Mouse (Mus musculus): ENCODE measurements at regions not wholly inside any gene's neighbourhood (a gene's known extent, or its start where the extent isn't known, plus 50 kb on each side); places are given as distances from the start of the nearest gene placed in this dataset.
"Not testable (repeated sequence)": the region's sequence is repeated elsewhere in the genome, so short reads cannot be mapped to it uniquely, and the experiment has no call there.

- not testable (repeated sequence) for H3K27me3 ChIP-seq (ENCODE audit: control insufficient read depth, insufficient read depth, low read length); H3K36me3 ChIP-seq (ENCODE audit: control insufficient read depth, insufficient read depth, low read length); H3K9me3 ChIP-seq (ENCODE audit: control insufficient read depth, low read length); H3K27ac ChIP-seq (replicated peaks in 1 of 2; ENCODE audit: control insufficient read depth in 1 of 2, insufficient read depth in 1 of 2, low read depth in 2 of 2, low read length in 2 of 2); H3K4me1 ChIP-seq (ENCODE audit: control insufficient read depth in 2 of 2, insufficient read depth in 2 of 2, low read length in 2 of 2); H3K9ac ChIP-seq (ENCODE audit: low read length); ATAC-seq (ENCODE audit: insufficient number of reproducible peaks, insufficient read depth, low FRiP score, low read depth)
- Histone ChIP-seq H3K4me2 (ENCODE audit: low read length) (peak overlapping the region; percentile 56), H3K4me3 (ENCODE audit: control insufficient read depth in 1 of 2, insufficient read depth in 1 of 2, low read depth in 1 of 2, low read length in 2 of 2) (peak overlapping the region; percentile 35 to 49)
- 10% methylated on average over 39 of the region's 39 CpGs for WGBS
These were observed 352.3 kb upstream of the Snrpn start for GRCm38 (mm10) chr7:60492028-60492995.

- ATAC-seq (ENCODE audit: insufficient number of reproducible peaks, insufficient read depth, low FRiP score, low read depth); H3K9me3 ChIP-seq (ENCODE audit: control insufficient read depth, low read length); H3K27ac ChIP-seq (replicated peaks in 1 of 2; ENCODE audit: control insufficient read depth in 1 of 2, insufficient read depth in 1 of 2, low read depth in 2 of 2, low read length in 2 of 2); H3K27me3 ChIP-seq (ENCODE audit: control insufficient read depth, insufficient read depth, low read length); H3K4me3 ChIP-seq (ENCODE audit: control insufficient read depth in 1 of 2, insufficient read depth in 1 of 2, low read depth in 1 of 2, low read length in 2 of 2); H3K9ac ChIP-seq (ENCODE audit: low read length); H3K4me2 ChIP-seq (ENCODE audit: low read length); H3K4me1 ChIP-seq (ENCODE audit: control insufficient read depth in 2 of 2, insufficient read depth in 2 of 2, low read length in 2 of 2); H3K36me3 ChIP-seq (ENCODE audit: control insufficient read depth, insufficient read depth, low read length): not testable (repeated sequence)
- 3% methylated on average over 4 of the region's 4 CpGs for WGBS
These were observed 347.9 kb upstream of the Snrpn start for GRCm38 (mm10) chr7:60487839-60488454.

- H3K36me3 ChIP-seq (ENCODE audit: control insufficient read depth, insufficient read depth, low read length); H3K4me1 ChIP-seq (ENCODE audit: control insufficient read depth in 2 of 2, insufficient read depth in 2 of 2, low read length in 2 of 2); ATAC-seq (ENCODE audit: insufficient number of reproducible peaks, insufficient read depth, low FRiP score, low read depth); H3K9ac ChIP-seq (ENCODE audit: low read length); H3K4me3 ChIP-seq (ENCODE audit: control insufficient read depth in 1 of 2, insufficient read depth in 1 of 2, low read depth in 1 of 2, low read length in 2 of 2); H3K4me2 ChIP-seq (ENCODE audit: low read length); H3K27ac ChIP-seq (replicated peaks in 1 of 2; ENCODE audit: control insufficient read depth in 1 of 2, insufficient read depth in 1 of 2, low read depth in 2 of 2, low read length in 2 of 2); H3K9me3 ChIP-seq (ENCODE audit: control insufficient read depth, low read length); H3K27me3 ChIP-seq (ENCODE audit: control insufficient read depth, insufficient read depth, low read length): not testable (repeated sequence)
- 41% methylated on average over 3 of the region's 3 CpGs for WGBS
These were observed 310.1 kb upstream of the Snrpn start for GRCm38 (mm10) chr7:60450074-60450603.

- H3K36me3 ChIP-seq (ENCODE audit: control insufficient read depth, insufficient read depth, low read length); H3K9ac ChIP-seq (ENCODE audit: low read length); H3K27me3 ChIP-seq (ENCODE audit: control insufficient read depth, insufficient read depth, low read length); H3K27ac ChIP-seq (replicated peaks in 1 of 2; ENCODE audit: control insufficient read depth in 1 of 2, insufficient read depth in 1 of 2, low read depth in 2 of 2, low read length in 2 of 2); H3K4me1 ChIP-seq (ENCODE audit: control insufficient read depth in 2 of 2, insufficient read depth in 2 of 2, low read length in 2 of 2); ATAC-seq (ENCODE audit: insufficient number of reproducible peaks, insufficient read depth, low FRiP score, low read depth); H3K4me2 ChIP-seq (ENCODE audit: low read length); H3K4me3 ChIP-seq (ENCODE audit: control insufficient read depth in 1 of 2, insufficient read depth in 1 of 2, low read depth in 1 of 2, low read length in 2 of 2); H3K9me3 ChIP-seq (ENCODE audit: control insufficient read depth, low read length): not testable (repeated sequence)
- 34% methylated on average over 2 of the region's 2 CpGs for WGBS
These were observed 309.4 kb upstream of the Snrpn start for GRCm38 (mm10) chr7:60449239-60450073.

- Histone ChIP-seq H3K9ac (ENCODE audit: low read length) (no peak overlapping the region), H3K9me3 (ENCODE audit: control insufficient read depth, low read length) (no peaks in the 10 kb centered on the region), H3K27me3 (ENCODE audit: control insufficient read depth, insufficient read depth, low read length) (no peaks in the 10 kb centered on the region), H3K4me1 (ENCODE audit: control insufficient read depth in 2 of 2, insufficient read depth in 2 of 2, low read length in 2 of 2) (no peaks in the 10 kb centered on the region), H3K4me3 (ENCODE audit: control insufficient read depth in 1 of 2, insufficient read depth in 1 of 2, low read depth in 1 of 2, low read length in 2 of 2) (no peak overlapping the region), H3K4me2 (ENCODE audit: low read length) (no peak overlapping the region), H3K36me3 (ENCODE audit: control insufficient read depth, insufficient read depth, low read length) (no peaks in the 10 kb centered on the region), H3K27ac (replicated peaks in 1 of 2; ENCODE audit: control insufficient read depth in 1 of 2, insufficient read depth in 1 of 2, low read depth in 2 of 2, low read length in 2 of 2) (no peak overlapping the region)
- no peak for ATAC-seq (ENCODE audit: insufficient number of reproducible peaks, insufficient read depth, low FRiP score, low read depth)
- WGBS = 54% methylated on average over 3 of the region's 3 CpGs
These were observed 298.8 kb upstream of the Snrpn start for GRCm38 (mm10) chr7:60438781-60439180.

GRCm38 (mm10) chr7:60391011-60391863, 251.2 kb upstream of the Snrpn start:
- not testable (repeated sequence) for H3K27ac ChIP-seq (replicated peaks in 1 of 2; ENCODE audit: control insufficient read depth in 1 of 2, insufficient read depth in 1 of 2, low read depth in 2 of 2, low read length in 2 of 2); H3K9ac ChIP-seq (ENCODE audit: low read length); H3K27me3 ChIP-seq (ENCODE audit: control insufficient read depth, insufficient read depth, low read length); H3K4me1 ChIP-seq (ENCODE audit: control insufficient read depth in 2 of 2, insufficient read depth in 2 of 2, low read length in 2 of 2); H3K9me3 ChIP-seq (ENCODE audit: control insufficient read depth, low read length); H3K36me3 ChIP-seq (ENCODE audit: control insufficient read depth, insufficient read depth, low read length)
- WGBS = 9% methylated on average over 33 of the region's 33 CpGs
- Histone ChIP-seq H3K4me3 (ENCODE audit: control insufficient read depth in 1 of 2, insufficient read depth in 1 of 2, low read depth in 1 of 2, low read length in 2 of 2) (peak overlapping the region; percentile 40 to 49), H3K4me2 (ENCODE audit: low read length) (peak overlapping the region; percentile 44)
- ATAC-seq (ENCODE audit: insufficient number of reproducible peaks, insufficient read depth, low FRiP score, low read depth) = 0 out of 2 replicates have a peak, but pooled peaks have one; percentile 56
